Mouse (Mus musculus) cortical plate, adult 2 months (tissue): ENCODE data around the gene Gm10134.

Source experiments
- CTCF ChIP-seq: fragments of 200-500 bp; IDR thresholded peaks from 2 replicates; pipeline ENCODE4 v1.5.1; 2011; ENCODE audit warnings: mild to moderate bottlenecking, control low read depth, low read length; ENCODE audit not compliant: insufficient read depth; ENCODE audit errors: extremely low read depth
- POLR2A ChIP-seq: fragments of 200-500 bp; IDR thresholded peaks from 2 replicates; pipeline ENCODE4 v1.6.1; 2011; ENCODE audit warnings: mild to moderate bottlenecking, low read length, control low read depth; ENCODE audit not compliant: insufficient read depth; ENCODE audit errors: extremely low read depth

- TF ChIP-seq CTCF: no peak
- no peak for TF ChIP-seq POLR2A
Measured at GRCm38 (mm10) chr2:28545976-28546375, 40.1 kb downstream of the Gm10134 start.
